Mouse (Mus musculus) cerebellum, postnatal 14 days (tissue): ENCODE measurements around the gene Hbb-y.
"Not testable (repeated sequence)": the region's sequence is repeated elsewhere in the genome, so short reads cannot be mapped to it uniquely, and the experiment has no call there.

Source experiments
- DNase-seq, 2 experiments: peaks; one replicate each; pipeline ENCODE4 v3.0.0; 2021; ENCODE audit warnings: mixed read lengths in 2 of 2

Hbb-y gene

DNA sequence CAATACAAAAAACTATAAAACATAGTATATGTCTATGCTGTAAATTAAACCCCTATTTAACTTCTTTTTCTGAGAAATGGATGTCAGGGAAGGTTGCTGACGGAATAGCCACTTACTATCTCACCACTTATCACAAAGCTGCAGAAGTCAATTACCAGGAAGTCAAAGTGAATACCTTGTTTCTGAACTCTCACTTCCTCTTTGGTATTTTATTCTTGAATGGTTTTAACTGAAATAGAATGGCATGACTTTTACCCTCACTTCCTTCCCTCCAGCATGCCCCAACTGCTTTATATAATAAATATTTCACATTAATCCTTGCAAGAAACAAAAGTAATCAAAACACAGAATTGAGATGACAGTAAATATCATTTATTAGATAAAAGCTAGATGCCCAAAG, 40.8 kb downstream of the Hbb-y start:
- DNase-seq, result no peak

- no peak for DNase-seq
These were observed 41.7 kb downstream of the Hbb-y start for GRCm38 (mm10) chr7:103811223-103811845.

- DNase-seq, result no peak
These were observed 42.3 kb downstream of the Hbb-y start for GRCm38 (mm10) chr7:103810746-103811145.

GRCm38 (mm10) chr7:103810296-103810695, 42.7 kb downstream of the Hbb-y start:
- DNase-seq, result no peak

- DNase-seq, result no peak
These were observed 43.2 kb downstream of the Hbb-y start for GRCm38 (mm10) chr7:103809801-103810155.

DNA sequence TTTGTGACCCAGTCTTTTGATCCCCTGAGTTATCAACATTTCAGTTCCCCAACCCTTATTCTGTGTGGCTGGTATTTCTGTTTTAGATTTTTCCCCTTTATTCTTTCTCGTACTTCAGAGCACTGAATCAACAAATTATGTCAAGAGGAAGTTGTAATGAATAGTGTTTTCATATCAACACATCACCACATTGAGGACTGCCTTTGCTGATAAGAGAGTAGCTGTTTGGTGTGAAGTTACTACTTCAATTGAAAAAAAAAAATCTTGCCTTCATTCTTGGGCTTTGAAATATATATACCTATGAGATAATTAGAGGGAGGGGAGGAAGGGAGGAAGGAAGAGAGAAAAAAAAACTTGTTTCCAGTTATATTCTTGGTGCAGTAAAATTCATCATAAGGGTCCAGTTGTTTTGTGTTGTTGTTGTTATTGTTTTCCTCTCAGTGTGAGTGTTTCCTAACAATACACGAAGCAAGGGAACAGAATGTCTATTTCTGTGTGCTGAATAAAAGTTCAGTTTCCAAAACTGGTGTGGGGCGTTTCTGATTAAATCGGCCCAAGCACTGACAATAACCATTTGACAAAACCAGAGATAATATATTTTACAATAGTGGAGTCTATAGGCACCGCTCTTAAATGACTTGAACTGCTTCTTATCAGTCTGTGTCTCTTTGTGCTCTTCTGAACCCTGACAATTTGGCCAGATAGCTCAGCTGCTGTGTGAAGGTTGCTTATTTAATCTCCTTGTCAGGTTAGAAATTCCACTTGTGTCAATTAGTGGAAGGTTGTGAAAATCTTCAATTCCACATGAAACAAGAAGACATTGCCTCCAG, 43.8 kb downstream of the Hbb-y start:
- DNase-seq, result no peak

DNA sequence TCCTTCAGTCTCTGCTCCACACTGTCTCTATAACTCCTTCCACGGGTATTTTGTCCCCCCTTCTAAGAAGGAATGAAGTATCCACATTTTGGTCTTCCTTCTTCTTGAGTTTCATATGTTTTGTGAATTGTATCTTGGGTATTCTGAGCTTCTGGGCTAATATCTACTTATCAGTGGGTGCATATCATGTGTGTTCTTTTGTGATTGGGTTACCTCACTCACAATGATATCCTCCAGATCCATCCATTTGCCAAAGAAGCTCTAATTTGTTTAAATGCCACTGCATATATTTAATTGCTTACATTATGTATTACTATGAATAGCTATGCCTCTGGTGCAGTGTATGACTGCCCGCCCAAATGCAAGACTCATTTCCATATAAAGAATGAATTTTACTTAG, 44.9 kb downstream of the Hbb-y start:
- not testable (repeated sequence) for DNase-seq

DNA sequence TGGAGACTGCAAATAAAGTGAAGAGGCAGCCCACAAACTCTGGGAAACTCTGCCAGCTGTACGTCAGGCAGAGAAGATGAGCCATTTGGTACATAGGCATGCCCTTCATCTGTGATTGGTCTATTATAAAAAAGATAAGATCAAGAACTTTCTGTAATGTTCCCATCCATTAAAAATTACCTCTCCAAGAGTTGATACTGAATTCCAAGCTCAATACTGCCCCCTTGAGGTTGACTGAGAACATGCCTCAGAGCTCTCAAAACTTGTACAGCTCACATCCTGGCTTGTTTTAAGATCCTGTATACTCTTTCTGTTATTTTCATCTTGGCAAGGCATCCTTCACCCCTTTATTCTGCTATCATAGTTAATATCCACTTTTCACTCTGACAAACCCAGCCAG, 46.2 kb downstream of the Hbb-y start:
- DNase-seq, result peak; percentile 2 to 4
